Mouse (Mus musculus): ENCODE data around the gene Prpf38a.

GRCm38 (mm10) chr4:108595785-108596184 is 16.6 kb upstream of the Prpf38a start:
- no peak for TF ChIP-seq CTCF (IDR thresholded peaks at IDR 0.05; ENCODE audit: low read depth, low read length)
- no peak for TF ChIP-seq POLR2A (IDR thresholded peaks at IDR 0.05; ENCODE audit: extremely low read depth, insufficient read depth, low read length)

All from liver, adult 2 months (tissue).